Mouse (Mus musculus) stomach, postnatal 0 days (tissue): ENCODE data around the gene Fgfr4.

Source experiments
- CTCF ChIP-seq: IDR thresholded peaks from 2 replicates; pipeline ENCODE4 v1.5.1; 2016; ENCODE audit warnings: antibody characterized with exemption, low read depth, mild to moderate bottlenecking, moderate library complexity
- EP300 ChIP-seq: optimal IDR thresholded peaks from 2 replicates; pipeline ENCODE3; 2016; ENCODE audit warnings: antibody characterized with exemption

DNA sequence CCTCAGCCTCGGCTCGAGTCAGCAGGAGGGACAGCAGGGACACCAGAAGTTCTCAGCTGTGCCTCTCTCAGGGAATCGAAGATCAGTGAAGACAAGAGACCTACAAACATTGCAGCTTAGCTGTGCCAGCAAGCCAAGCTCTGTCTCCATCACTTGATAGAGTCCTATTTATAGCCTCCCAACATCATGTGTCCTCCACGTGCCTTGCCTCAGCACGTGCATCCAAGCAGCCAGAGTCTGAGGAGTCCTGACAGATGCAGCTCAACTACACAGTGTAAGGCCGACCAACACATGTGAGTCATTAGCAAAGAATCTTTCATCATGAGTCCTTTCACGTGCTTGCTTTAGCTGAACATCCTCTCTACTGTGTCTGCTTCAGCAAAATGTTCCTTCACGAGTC is 44.7 kb upstream of the Fgfr4 start:
- TF ChIP-seq CTCF (no peak), EP300 (no peak)
